Mouse (Mus musculus): ENCODE measurements around the gene H2-D1.

GRCm38 (mm10) chr17:35235614-35236389, 26.7 kb upstream of the H2-D1 start, which contains the start of gene Nfkbil1:
- TF ChIP-seq CTCF (IDR thresholded peaks at IDR 0.05; ENCODE audit: insufficient read depth, low read length) (peak; percentile 3; the same call in 1 of the 2 replicates), POLR2A (IDR thresholded peaks at IDR 0.05; ENCODE audit: borderline replicate concordance, extremely low read depth, low read depth, low read length) (peak; percentile 71; the same call in 1 of the 2 replicates)
